Mouse (Mus musculus) midbrain, embryonic 16.5 days (tissue): Measurements from ENCODE around the gene Ifi47. TPM values are rescaled to one million over a fixed set of nuclear protein-coding genes. Genes with fewer than 3 reads are reported as not detected.

Experiments used
- ATAC-seq: fragments of 200-750 bp; cut with Nextera tagmentation; 2 replicates; pipeline ENCODE4 v1.8.0; 2017; ENCODE audit warnings: moderate TSS enrichment
- H3K27ac ChIP-seq: fragments of 300-500 bp; sonication (generic); 2 replicates; pipeline ENCODE4 v1.5.1; 2014; ENCODE audit warnings: mild to moderate bottlenecking, low read length, mixed read lengths
- H3K27me3 ChIP-seq: fragments of 300-500 bp; sonication (generic); 2 replicates; pipeline ENCODE4 v1.6.1; 2014; ENCODE audit warnings: low read depth, low read length, mixed read lengths; ENCODE audit not compliant: control insufficient read depth, insufficient read depth
- H3K36me3 ChIP-seq: fragments of 300-500 bp; sonication (generic); 2 replicates; pipeline ENCODE4 v1.6.1; 2014; ENCODE audit warnings: mild to moderate bottlenecking, low read length, moderate library complexity, mixed read lengths; ENCODE audit not compliant: control insufficient read depth, insufficient read depth
- H3K4me1 ChIP-seq: fragments of 300-500 bp; sonication (generic); 2 replicates; pipeline ENCODE4 v1.6.1; 2014; ENCODE audit warnings: mild to moderate bottlenecking, low read length, mixed read lengths; ENCODE audit not compliant: control insufficient read depth, insufficient read depth
- H3K4me2 ChIP-seq: fragments of 300-500 bp; sonication (generic); 2 replicates; pipeline ENCODE4 v1.6.1; 2014; ENCODE audit warnings: mild to moderate bottlenecking, low read length, mixed read lengths
- H3K4me3 ChIP-seq: fragments of 300-500 bp; sonication (generic); 2 replicates; pipeline ENCODE4 v1.5.1; 2014; ENCODE audit warnings: low read depth, mild to moderate bottlenecking, low read length, moderate library complexity, mixed read lengths
- H3K9ac ChIP-seq: fragments of 300-500 bp; sonication (generic); 2 replicates; pipeline ENCODE4 v1.6.1; 2014; ENCODE audit warnings: low read depth, low read length, mixed read lengths
- H3K9me3 ChIP-seq: fragments of 300-500 bp; sonication (generic); replicated peaks from 2 replicates; pipeline ENCODE4 v1.6.1; 2014; ENCODE audit warnings: mild to moderate bottlenecking, low read length, mixed read lengths; ENCODE audit not compliant: control insufficient read depth, poor library complexity, severe bottlenecking
- WGBS: fragments of 180-500 bp; shearing (Covaris S2); extraction: QIAGEN DNeasy Blood & Tissue Kit; methylation state at CpG from one replicate; pipeline ENCODE4 v1.1.7; 2014; 5-methylcytosine and 5-hydroxymethylcytosine counted together
- polyA plus RNA-seq: library from polyadenylated mRNA; unstranded; fragments of >200 nt; fragmentation: Nextera tagmentation; extraction: Ambion mirVana; gene quantifications from 2 replicates; pipeline ENCODE4 v1.2.1, GENCODE M21; 2015

Ifi47 gene
- polyA plus RNA-seq, 1 experiment from 2014 or later = 0.53 TPM

DNA sequence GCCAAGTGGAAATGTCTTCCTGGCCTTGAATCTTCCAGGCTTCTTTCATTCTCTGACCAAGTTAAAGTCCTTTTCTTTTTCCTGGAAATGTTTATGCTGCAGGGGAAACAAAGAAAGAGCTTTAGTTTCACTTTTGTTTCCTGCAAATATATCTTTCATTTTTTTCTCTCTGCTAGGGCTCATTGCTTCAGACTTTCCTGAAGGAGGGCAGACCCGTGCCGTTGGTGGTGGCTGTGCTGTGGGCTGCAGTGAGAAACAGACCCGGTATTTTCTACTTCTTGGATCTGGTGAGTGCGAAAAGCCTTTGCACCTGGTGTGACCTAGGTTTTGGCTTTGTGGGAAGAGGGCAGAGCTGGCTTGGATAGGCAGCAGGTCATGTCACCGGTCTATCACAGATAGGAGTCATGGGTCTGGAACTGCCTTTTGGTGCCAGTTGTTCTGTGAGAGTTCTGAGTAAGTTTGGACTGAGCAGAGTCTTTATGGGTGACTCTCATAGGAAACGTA is 10.5 kb downstream of the Ifi47 start:
- H3K4me3 ChIP-seq = no peak overlapping the region
- peaks cover 3% of the 10 kb centered on the region; the same call in 1 of the 2 replicates for H3K4me1 ChIP-seq
- no peak overlapping the region for H3K4me2 ChIP-seq
- 80% methylated on average over 6 of the region's 6 CpGs for WGBS
- H3K27ac ChIP-seq = no peak overlapping the region
- no peaks in the 10 kb centered on the region for H3K36me3 ChIP-seq
- no peaks in the 10 kb centered on the region for H3K27me3 ChIP-seq
- H3K9ac ChIP-seq = no peak overlapping the region
- no peak for ATAC-seq
- H3K9me3 ChIP-seq = no peaks in the 10 kb centered on the region

DNA sequence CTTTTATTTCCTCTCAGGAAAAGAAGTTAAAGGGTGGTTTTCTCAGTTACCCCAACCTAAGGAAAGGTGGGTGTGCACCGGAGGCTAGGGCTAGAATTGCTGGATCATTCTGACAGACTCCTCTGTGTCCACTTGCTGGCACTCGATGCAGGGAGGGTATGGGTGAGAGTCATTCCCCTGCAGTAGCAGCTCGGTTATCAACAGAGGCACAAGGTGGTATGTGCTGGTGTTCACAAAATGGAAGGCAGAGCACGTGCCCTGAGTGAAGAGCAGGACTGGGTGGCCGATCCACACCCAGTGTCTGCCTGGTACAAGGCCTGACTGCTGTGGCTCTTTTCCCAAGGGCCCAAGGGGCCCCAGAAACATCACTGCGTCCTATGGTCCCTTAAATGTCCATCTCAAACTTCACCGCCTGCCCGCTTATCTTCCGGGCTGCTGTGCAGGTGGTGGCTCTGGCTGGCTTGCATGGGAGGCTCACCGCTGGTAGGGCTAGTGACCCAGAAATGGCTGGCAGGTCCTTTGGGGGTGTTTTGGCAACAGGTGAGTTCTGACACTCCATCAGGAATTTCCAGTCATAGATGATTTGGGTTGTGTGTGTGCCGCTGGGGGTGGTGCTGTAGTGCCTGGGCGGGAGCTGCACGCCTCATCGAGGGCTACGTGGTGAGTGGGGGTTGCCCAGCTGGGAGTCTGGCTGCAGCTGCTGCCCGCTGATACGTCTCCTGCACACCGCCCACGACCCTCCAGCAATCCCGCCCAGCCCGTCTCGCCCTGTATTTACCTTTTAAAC is 11.6 kb downstream of the Ifi47 start:
- H3K4me3 ChIP-seq = no peak overlapping the region
- no peaks in the 10 kb centered on the region for H3K36me3 ChIP-seq
- no peak for ATAC-seq
- no peak overlapping the region for H3K9ac ChIP-seq
- H3K4me2 ChIP-seq = peak overlapping the region; percentile 32; the same call in 1 of the 2 replicates
- no peaks in the 10 kb centered on the region for H3K9me3 ChIP-seq
- no peak overlapping the region for H3K27ac ChIP-seq
- H3K27me3 ChIP-seq = no peaks in the 10 kb centered on the region
- WGBS = 42% methylated on average over 22 of the region's 22 CpGs
- H3K4me1 ChIP-seq = peaks cover 3% of the 10 kb centered on the region; the same call in 1 of the 2 replicates

DNA sequence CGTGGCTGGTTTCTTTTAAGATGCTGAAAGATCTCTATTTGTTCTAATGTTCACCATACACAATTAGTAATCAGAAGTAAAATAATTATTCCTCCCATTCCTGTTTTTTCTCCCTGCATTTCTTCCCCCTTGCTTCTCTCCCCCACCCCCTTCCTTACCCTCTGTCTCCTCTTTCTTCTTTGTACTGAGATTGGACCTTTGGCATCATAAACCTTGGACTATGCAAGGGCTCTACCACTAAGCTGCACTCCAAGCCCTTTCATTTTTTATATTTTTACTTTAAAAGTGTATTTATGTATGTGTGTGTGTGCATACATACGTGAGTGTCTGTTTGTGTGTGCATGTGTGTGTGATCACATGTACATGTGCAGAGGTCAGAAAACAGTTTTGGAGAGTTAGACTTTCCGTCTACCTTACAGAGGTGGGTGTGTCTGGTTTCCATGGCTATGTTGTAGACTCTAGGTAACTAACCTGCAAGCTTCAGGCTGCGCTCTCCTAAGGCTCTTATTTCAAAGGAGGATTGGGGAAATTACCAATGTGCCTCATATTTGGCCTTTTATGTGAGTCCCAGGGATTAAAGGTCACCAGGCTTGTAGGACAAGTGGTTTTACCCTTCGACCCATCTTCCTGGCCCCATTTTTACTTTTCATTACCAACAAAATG is 12.7 kb downstream of the Ifi47 start:
- no peak for ATAC-seq
- peaks cover 3% of the 10 kb centered on the region; the same call in 1 of the 2 replicates for H3K4me1 ChIP-seq
- H3K4me3 ChIP-seq = no peak overlapping the region
- H3K4me2 ChIP-seq = no peak overlapping the region
- no peaks in the 10 kb centered on the region for H3K9me3 ChIP-seq
- H3K27me3 ChIP-seq = no peaks in the 10 kb centered on the region
- no peak overlapping the region for H3K9ac ChIP-seq
- H3K27ac ChIP-seq = no peak overlapping the region
- no peaks in the 10 kb centered on the region for H3K36me3 ChIP-seq
- WGBS = 91% methylated on average over 5 of the region's 5 CpGs

DNA sequence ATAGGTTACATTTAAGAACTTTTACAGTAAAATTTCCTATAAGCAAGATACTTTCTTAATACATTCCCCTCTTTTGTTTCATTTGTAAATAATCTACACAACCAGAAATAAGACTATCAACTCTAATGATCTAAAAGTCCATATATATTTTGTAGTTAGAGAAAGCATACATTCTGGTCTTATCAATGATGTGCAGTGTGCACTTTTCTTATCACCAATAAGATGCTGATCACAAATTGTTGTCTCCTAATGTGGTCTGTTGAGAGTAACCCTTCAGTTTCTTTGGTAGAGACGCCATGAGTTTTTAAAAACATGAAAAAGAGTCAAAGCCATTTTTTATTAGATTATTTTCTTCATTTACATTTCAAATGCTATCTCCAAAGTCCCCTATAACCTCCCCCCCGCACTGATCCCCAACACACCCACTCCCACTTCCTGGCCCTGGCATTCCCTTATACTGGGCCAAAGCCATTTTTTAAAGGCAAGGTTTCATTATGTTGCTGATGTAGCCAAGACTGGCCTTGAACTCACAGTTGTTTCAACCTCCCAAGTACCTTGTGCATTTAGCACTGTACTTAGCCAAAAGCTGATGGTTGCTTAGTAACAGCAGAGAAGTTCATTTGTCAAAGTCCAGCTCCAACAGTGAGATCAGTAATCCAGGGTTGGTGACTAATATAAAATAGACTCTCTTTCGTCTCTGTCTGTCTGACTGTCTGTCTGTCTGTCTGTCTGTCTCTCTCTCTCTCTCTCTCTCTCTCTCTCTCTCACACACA is 13.5 kb downstream of the Ifi47 start:
- Histone ChIP-seq H3K4me2 (no peak overlapping the region), H3K36me3 (no peaks in the 10 kb centered on the region), H3K27ac (no peak overlapping the region), H3K27me3 (no peaks in the 10 kb centered on the region), H3K4me3 (no peak overlapping the region), H3K4me1 (peaks cover 3% of the 10 kb centered on the region; the same call in 1 of the 2 replicates), H3K9ac (no peak overlapping the region), H3K9me3 (no peaks in the 10 kb centered on the region)
- 84% methylated on average over 3 of the region's 3 CpGs for WGBS
- ATAC-seq = no peak

DNA sequence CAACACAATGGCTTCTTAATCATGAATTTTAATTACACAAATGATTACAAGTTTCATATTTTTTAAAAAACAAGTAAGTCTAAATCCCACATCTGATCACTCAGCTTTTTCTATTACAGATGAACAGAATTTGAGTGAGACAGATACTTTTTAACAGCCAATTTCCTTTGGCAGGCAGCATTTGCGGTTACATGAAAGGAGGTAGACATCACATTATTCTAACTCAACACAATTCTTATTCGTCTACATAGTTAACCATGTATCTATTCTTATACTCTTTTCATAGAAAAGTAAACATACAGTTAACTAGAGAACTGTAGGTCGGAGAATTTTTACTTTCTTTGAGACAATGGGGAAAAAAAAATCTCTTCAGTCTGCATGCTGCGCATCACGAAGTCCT is 14.2 kb downstream of the Ifi47 start:
- H3K4me3 ChIP-seq = no peak overlapping the region
- H3K9me3 ChIP-seq = no peaks in the 10 kb centered on the region
- ATAC-seq = no peak
- no peaks in the 10 kb centered on the region for H3K27me3 ChIP-seq
- WGBS = 89% methylated on average over 5 of the region's 5 CpGs
- no peak overlapping the region for H3K4me2 ChIP-seq
- no peak overlapping the region for H3K27ac ChIP-seq
- no peaks in the 10 kb centered on the region for H3K36me3 ChIP-seq
- H3K9ac ChIP-seq = no peak overlapping the region
- H3K4me1 ChIP-seq = peaks cover 3% of the 10 kb centered on the region; the same call in 1 of the 2 replicates

DNA sequence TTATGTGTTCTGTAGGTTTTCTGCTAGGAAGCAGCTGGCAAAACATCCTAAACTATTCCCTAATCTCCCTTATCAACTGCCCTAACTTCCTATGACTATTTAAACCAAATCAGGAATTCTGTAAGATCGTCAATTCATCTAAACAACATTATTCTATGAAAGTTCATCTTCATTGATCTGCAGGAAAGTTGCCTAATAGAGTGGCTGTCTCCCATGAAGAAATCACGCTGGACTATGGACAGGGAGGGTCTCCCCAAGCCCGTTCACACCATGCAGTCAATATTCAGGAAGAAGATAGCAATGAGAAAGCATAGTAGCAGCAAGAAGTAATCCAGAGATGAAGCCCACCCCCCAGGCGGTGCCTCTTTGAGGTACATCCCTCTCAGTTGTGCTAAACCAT is 14.8 kb downstream of the Ifi47 start:
- WGBS = 83% methylated on average over 4 of the region's 4 CpGs
- Histone ChIP-seq H3K4me1 (peaks cover 3% of the 10 kb centered on the region; the same call in 1 of the 2 replicates), H3K27me3 (no peaks in the 10 kb centered on the region), H3K27ac (no peak overlapping the region), H3K36me3 (no peaks in the 10 kb centered on the region), H3K4me2 (no peak overlapping the region), H3K4me3 (no peak overlapping the region), H3K9me3 (no peaks in the 10 kb centered on the region), H3K9ac (no peak overlapping the region)
- ATAC-seq = no peak

DNA sequence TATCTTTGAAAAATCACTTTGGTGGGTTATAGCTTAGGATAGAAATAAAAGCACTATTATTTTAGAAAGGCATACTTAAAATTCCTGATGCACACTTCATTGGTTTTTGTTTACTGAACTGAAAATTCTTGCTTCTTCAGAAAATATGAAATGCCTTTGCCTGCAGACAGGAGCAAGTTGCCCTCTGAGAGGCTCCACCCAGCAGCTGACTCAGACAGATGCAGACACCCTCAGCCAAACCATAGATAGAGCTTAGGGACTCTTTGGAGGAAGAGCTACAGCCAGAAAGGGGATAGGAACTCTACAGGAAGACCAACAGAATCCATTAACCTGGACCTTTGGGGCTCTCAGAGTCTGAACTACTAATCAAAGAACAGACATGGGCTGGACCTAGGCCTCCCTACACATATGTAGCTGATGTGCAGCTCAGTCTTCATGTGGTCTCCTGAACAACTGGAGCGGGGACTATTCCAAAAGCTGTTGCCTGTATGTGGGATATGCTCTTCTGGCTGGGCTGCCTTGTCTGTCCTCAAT is 15.7 kb downstream of the Ifi47 start:
- H3K27ac ChIP-seq = no peak overlapping the region
- ATAC-seq = no peak
- no peaks in the 10 kb centered on the region for H3K9me3 ChIP-seq
- no peak overlapping the region for H3K9ac ChIP-seq
- no peaks in the 10 kb centered on the region for H3K27me3 ChIP-seq
- no peaks in the 10 kb centered on the region for H3K36me3 ChIP-seq
- peaks cover 3% of the 10 kb centered on the region; the same call in 1 of the 2 replicates for H3K4me1 ChIP-seq
- WGBS = 96% methylated on average over 1 of the region's 1 CpGs
- no peak overlapping the region for H3K4me3 ChIP-seq
- no peak overlapping the region for H3K4me2 ChIP-seq

DNA sequence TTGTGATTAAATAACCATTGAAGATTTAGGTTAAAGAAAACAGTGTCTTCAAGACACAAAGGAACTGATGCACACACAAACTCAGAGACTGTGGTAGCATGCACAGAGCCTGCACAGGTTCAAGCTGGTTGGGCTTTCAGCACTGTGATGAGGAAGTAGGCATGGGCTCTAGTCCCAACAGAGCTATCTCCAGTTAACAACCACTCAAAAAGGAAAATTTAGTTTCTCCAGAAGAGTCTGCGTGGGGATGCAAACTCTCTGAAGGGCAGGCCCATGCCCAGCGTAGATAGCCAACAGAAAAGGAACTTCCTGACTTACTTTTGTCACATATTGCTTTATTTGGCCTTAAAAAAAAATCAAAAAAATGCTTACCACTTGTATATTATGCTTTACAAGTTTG is 16.4 kb downstream of the Ifi47 start:
- no peaks in the 10 kb centered on the region for H3K9me3 ChIP-seq
- no peak overlapping the region for H3K9ac ChIP-seq
- H3K4me1 ChIP-seq = peaks cover 3% of the 10 kb centered on the region; the same call in 1 of the 2 replicates
- H3K36me3 ChIP-seq = no peaks in the 10 kb centered on the region
- 89% methylated on average over 2 of the region's 2 CpGs for WGBS
- no peak overlapping the region for H3K27ac ChIP-seq
- H3K27me3 ChIP-seq = no peaks in the 10 kb centered on the region
- ATAC-seq = no peak
- H3K4me3 ChIP-seq = no peak overlapping the region
- no peak overlapping the region for H3K4me2 ChIP-seq
